Mouse (Mus musculus) erythroblast, embryonic 14.5 days (primary cell): ENCODE data around the gene Mospd3.

Experiments
- GATA1 ChIP-seq: IDR thresholded peaks from 2 replicates; pipeline ENCODE4 v1.6.1; 2012; ENCODE audit warnings: low read length, inconsistent platforms, mixed read lengths
- TAL1 ChIP-seq: IDR thresholded peaks from 3 replicates; pipeline ENCODE4 v1.6.1; 2012; ENCODE audit warnings: low read length, inconsistent platforms, mixed read lengths

GRCm38 (mm10) chr5:137633397-137634084 lies 32.7 kb upstream of the Mospd3 start:
- TF ChIP-seq GATA1 (no peak), TAL1 (no peak)
